Mouse (Mus musculus): ENCODE results near the gene Ano3.
A peak's percentile ranks its signal among the peaks of the same experiment; 100 is the strongest.
"Not testable (repeated sequence)": the region's sequence is repeated elsewhere in the genome, so short reads cannot be mapped to it uniquely, and the experiment has no call there.

Gene Ano3

GRCm38 (mm10) chr2:110950823-110951222 lies at the start of gene Ano3:
Gene Ano3 (minus strand): TSS chr2:110950923.
- DNase-seq, result not testable (repeated sequence)

GRCm38 (mm10) chr2:110990071-110990470 lies 39.3 kb upstream of the Ano3 start:
- no peak for DNase-seq

GRCm38 (mm10) chr2:110989539-110989938 lies 38.8 kb upstream of the Ano3 start:
- peak; percentile 27 for DNase-seq

GRCm38 (mm10) chr2:110985853-110986271 lies 35.1 kb upstream of the Ano3 start:
- DNase-seq, result no peak

GRCm38 (mm10) chr2:110981733-110982132 lies 31.0 kb upstream of the Ano3 start:
- peak; percentile 55 for DNase-seq

GRCm38 (mm10) chr2:110979610-110980009 lies 28.9 kb upstream of the Ano3 start:
- no peak for DNase-seq

- DNase-seq, result no peak
Observed at GRCm38 (mm10) chr2:110976871-110977270, 26.1 kb upstream of the Ano3 start.

GRCm38 (mm10) chr2:110970158-110970557 lies 19.4 kb upstream of the Ano3 start:
- no peak for DNase-seq

- DNase-seq, result no peak
Observed at GRCm38 (mm10) chr2:110965398-110965797, 14.7 kb upstream of the Ano3 start.

GRCm38 (mm10) chr2:110950432-110950803 lies 305 bp downstream of the Ano3 start:
- DNase-seq, result no peak

- peak; percentile 81 for DNase-seq
Observed at GRCm38 (mm10) chr2:110949679-110950431, 868 bp downstream of the Ano3 start.

GRCm38 (mm10) chr2:110945171-110945570 lies 5.6 kb downstream of the Ano3 start:
- no peak for DNase-seq

GRCm38 (mm10) chr2:110935691-110936090 lies 15.0 kb downstream of the Ano3 start:
- DNase-seq, result no peak

GRCm38 (mm10) chr2:110929126-110929525 lies 21.6 kb downstream of the Ano3 start:
- no peak for DNase-seq

- peak; percentile 6 for DNase-seq
Observed at GRCm38 (mm10) chr2:110909506-110909905, 41.2 kb downstream of the Ano3 start.

GRCm38 (mm10) chr2:110906473-110906872 lies 44.2 kb downstream of the Ano3 start:
- DNase-seq, result peak; percentile 9

- DNase-seq, result no peak
Observed at GRCm38 (mm10) chr2:110896477-110897270, 54.0 kb downstream of the Ano3 start.

GRCm38 (mm10) chr2:110871650-110872049 lies 79.1 kb downstream of the Ano3 start:
- DNase-seq, result no peak

GRCm38 (mm10) chr2:110865584-110865983 lies 85.1 kb downstream of the Ano3 start:
- DNase-seq, result no peak

- DNase-seq, result no peak
Observed at GRCm38 (mm10) chr2:110863376-110863775, 87.3 kb downstream of the Ano3 start.

GRCm38 (mm10) chr2:110839559-110840243 lies 111.0 kb downstream of the Ano3 start:
- DNase-seq, result no peak

- DNase-seq, result no peak
Observed at GRCm38 (mm10) chr2:110816189-110816588, 134.5 kb downstream of the Ano3 start.

GRCm38 (mm10) chr2:110814964-110815363 lies 135.8 kb downstream of the Ano3 start:
- no peak for DNase-seq

All from retina, postnatal 1 day (tissue).